Mouse (Mus musculus): ENCODE data around the gene 1700025G04Rik. TPM values are rescaled to one million over a fixed set of nuclear protein-coding genes. Genes with fewer than 3 reads are reported as not detected.
"Not testable (repeated sequence)": the region's sequence is repeated elsewhere in the genome, so short reads cannot be mapped to it uniquely, and the experiment has no call there.

1700025G04Rik gene
- total RNA-seq, 4 experiments from 2014 or later = 60.3 to 79.3 (median 67.0) TPM

- DNase-seq (ENCODE audit: low spot score in 2 of 2) = no peak
Measured at GRCm38 (mm10) chr1:151858474-151858873, 231.5 kb downstream of the 1700025G04Rik start.

DNA sequence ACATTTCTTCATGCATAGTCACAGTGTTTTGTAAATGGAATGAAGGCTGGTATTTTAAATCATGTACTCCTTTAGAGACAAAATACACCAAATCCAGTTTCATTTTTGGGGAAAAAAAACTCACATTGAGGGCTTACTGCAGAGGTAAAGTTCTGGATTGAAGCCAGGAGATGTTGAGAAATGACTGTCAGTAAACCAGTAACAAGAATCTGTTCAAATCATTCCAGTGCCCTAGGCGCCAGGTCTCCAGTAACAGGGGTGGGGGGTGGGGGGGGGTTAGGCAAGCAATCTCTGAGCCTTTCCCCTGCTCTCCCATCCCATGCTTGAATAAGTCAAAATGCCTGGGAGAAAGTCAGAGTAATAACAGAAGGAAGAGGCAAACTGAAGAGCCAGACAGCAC lies 234.4 kb downstream of the 1700025G04Rik start:
- DNase-seq (ENCODE audit: low spot score in 2 of 2) = no peak

- DNase-seq (ENCODE audit: low spot score in 2 of 2) = no peak
Measured at GRCm38 (mm10) chr1:151851976-151852375, 237.9 kb downstream of the 1700025G04Rik start.

DNA sequence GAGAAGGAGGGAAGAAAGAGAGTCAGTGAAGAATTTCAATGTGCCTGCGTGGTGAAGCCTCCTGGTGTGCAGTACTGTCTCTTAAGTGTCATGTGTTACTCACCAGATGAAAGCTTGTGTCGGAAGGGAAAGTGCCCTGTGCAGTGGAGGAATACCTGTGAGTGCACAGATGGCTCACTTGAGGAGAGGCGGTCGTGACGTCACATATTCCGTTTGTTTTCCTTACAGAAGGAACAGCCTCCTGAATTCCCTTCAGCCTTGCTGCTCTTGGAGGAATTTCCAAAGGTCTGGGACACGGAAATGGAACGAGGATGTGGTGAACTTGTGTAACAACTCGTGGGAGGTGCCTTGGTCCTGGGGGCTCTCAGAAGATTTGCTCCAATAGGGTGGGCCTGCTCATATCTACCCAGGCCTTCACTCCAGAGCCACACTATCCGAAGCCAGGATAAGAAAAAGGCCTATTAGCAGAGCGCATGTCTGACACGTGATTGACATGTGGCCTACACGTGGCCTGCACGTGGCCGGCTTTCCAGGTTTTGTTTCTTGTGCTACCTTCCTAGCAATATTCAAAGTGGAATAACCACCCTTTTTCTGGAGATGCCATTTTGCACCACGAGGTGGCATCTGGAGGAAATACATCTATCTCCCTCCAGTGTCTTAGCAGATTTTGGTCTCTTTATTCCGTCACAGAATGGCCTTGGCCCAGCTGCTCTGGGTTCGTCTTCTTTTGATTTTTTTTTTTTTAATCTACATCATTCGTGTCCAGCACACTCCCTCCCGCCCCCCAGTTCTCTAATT lies 238.7 kb downstream of the 1700025G04Rik start:
- no peak for DNase-seq (ENCODE audit: low spot score in 2 of 2)

GRCm38 (mm10) chr1:151849993-151850608 lies 239.8 kb downstream of the 1700025G04Rik start:
- DNase-seq (ENCODE audit: low spot score in 2 of 2) = no peak

DNA sequence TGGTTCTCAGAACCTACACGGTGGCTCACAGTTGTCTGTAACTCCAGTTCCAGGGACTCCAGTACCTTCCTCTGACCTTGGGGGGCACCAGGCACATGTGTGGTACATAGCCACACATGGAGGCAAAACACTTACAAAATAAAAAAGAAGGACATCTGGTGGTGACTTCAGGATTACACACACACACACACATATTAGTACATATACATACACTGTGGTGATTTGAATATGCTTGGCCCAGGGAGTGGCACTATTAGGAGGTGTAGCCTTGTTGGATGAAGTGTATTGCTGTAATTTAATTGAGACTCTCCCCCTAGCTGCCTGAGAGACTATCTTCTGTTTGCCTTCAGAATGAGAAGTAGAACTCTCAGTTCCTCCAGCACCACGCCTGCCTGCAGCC lies 241.6 kb downstream of the 1700025G04Rik start:
- no peak for DNase-seq (ENCODE audit: low spot score in 2 of 2)

GRCm38 (mm10) chr1:151845926-151846782 lies 243.8 kb downstream of the 1700025G04Rik start:
- DNase-seq (ENCODE audit: low spot score in 2 of 2) = no peak

- no peak for DNase-seq (ENCODE audit: low spot score in 2 of 2)
Measured at GRCm38 (mm10) chr1:151845252-151845832, 244.6 kb downstream of the 1700025G04Rik start.

DNA sequence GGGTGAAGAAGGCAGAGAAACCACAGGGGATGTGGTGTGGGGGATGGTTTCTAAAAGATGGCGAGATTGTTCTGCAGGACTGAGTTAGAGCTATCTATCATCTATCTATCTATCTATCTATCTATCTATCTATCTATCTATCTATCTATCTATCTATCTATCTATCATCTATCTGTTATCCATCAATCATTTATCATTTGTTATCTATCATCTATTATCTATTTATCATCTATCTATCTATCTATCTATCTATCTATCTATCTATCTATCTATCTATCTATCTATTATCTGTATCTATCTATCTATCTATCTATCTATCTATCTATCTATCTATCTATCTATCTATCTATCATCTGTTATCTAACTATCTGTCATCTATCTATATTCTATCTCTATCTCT lies 249.6 kb downstream of the 1700025G04Rik start:
- DNase-seq (ENCODE audit: low spot score in 2 of 2) = not testable (repeated sequence)

- DNase-seq (ENCODE audit: low spot score in 2 of 2) = no peak
Measured at GRCm38 (mm10) chr1:151835261-151835660, 254.7 kb downstream of the 1700025G04Rik start.

DNA sequence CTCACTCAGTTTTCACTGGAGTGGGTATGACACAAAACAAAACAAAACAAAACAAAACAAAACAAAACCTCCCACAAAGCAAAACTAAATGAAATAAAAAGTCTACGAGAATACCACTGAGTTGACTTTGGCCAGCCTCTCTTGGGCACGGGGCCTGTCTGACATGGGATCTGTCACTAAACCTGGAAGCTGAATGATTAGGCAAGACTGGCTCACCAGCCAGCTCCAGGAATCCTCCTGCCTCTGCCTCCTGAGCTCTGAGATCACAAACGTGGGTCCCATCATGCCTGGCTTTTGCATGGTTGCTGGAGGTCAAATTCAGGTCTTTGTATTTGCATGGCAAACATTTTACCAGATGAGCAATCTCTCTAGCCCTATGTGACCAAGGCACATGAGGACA lies 258.1 kb downstream of the 1700025G04Rik start:
- no peak for DNase-seq (ENCODE audit: low spot score in 2 of 2)

DNA sequence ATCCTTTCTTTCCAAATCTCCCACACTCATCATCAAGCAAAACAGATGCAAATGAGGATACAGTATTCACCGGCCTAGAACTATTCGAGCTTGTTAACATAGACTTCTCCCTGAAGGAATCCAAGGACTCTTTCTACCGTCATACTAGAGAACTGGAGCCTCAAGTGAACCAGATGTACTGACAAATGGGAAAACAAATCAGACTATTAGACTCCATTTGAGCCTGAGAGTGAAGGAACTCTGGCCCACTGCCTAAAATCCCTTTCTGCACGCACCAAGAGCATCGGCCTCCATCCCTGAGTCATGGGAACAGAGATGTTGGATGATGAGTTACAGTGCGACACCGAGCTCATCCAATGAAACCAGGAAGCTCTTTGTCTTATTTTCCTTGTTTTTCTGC lies 264.9 kb downstream of the 1700025G04Rik start:
- peak in 1 of 2 experiments; percentile 19 for DNase-seq (ENCODE audit: low spot score in 2 of 2)

GRCm38 (mm10) chr1:151820457-151820856 lies 269.5 kb downstream of the 1700025G04Rik start:
- peak in 1 of 2 experiments; percentile 68 for DNase-seq (ENCODE audit: low spot score in 2 of 2)

GRCm38 (mm10) chr1:151819190-151819589 lies 270.7 kb downstream of the 1700025G04Rik start:
- no peak for DNase-seq (ENCODE audit: low spot score in 2 of 2)

DNA sequence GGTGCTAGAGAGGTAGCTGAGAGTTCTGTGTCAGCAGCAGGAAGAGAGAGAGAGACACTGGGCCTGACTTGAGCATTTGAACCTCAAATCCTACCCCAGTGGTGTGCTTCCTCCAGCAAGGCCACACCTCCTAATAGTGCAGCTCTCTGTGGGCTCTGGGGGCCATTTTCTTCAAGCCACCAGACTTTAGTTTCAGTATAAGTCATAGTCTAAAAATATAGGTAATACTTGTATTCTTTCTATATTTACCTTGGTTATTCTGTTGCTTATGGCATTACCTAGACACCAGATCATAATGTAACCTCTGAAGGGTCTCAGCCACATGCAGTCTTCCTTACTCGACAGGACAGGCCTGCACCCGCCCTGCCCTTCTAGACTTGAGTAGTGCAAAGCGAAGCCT lies 273.9 kb downstream of the 1700025G04Rik start:
- DNase-seq (ENCODE audit: low spot score in 2 of 2) = no peak

DNA sequence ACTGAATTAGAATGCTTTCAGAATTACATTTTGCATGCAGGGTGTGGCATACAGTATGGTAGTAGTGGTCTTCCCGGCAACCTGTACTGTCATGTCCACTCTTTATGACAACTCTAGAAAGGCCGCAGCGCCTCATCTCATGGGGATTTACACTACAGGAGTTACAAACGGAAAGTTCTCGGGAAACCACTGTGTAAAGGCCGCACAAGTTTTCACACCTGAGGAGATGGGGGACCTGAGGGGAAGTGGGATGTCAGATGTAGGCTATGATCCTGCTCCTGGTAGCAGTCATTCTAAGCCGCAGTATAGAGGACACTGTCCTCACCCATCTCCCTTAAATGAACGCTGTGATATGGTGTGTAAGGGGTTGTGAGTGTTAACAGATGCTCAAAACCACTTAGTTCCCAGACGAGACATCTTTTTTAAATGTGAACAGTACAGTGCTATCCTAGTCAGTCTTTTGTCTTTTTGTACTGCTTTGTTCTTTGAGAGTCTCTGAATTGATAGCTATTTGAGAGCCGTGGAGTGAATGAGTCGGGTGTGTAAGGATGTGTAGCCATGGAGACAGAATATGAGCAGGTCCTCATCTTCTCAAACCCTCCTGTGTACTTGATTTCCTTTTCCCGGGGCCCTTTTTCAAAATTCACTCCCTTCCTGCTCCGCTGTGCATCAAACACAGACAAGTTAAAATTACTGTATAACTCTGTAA lies 277.8 kb downstream of the 1700025G04Rik start:
- DNase-seq (ENCODE audit: low spot score in 2 of 2) = no peak

DNA sequence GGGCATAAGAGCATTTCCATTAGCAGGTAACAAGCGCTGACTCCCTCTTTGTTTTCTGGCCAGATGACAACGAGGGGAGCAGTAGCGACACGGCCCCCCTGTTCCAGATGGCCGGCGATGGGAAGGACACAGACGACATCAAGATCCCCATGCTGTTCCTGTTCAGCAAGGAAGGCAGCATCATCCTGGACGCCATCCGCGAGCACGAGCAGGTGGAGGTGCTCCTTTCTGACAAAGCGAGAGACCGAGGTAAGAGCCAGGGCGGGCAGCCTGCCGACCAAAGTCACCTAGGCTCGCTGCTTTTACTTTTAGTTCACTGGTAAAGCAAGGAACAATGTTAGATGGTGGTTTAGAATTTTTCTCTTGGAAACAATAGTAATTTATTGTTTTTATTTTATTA lies 278.5 kb downstream of the 1700025G04Rik start:
- no peak for DNase-seq (ENCODE audit: low spot score in 2 of 2)

- DNase-seq (ENCODE audit: low spot score in 2 of 2) = no peak
Measured at GRCm38 (mm10) chr1:151810628-151811421, 279.1 kb downstream of the 1700025G04Rik start.

DNA sequence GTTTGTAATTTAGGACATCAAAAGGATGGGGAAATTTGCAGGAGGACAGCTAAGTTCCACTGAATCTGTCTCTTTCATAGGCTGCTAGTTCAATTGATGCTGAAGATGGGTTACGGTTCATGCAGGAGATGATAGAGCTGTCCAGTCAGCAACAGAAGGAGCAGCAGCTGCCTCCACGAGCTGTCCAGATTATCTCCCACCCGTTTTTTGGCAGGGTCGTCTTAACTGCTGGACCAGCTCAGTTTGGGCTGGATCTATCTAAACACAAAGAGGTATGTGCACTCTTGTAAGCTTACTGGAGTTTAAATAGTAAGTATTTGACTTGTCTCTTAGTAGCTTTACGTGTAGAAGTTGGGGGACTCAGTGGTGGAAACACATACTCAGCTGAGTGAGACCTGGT lies 282.6 kb downstream of the 1700025G04Rik start:
- no peak for DNase-seq (ENCODE audit: low spot score in 2 of 2)

GRCm38 (mm10) chr1:151802795-151803194 lies 287.1 kb downstream of the 1700025G04Rik start:
- DNase-seq (ENCODE audit: low spot score in 2 of 2) = not testable (repeated sequence)

Data from layer of hippocampus, adult 8-10 months (tissue).